Mouse (Mus musculus) G1E (cell line): ENCODE data around the gene Coch. TPM values are rescaled to one million over a fixed set of nuclear protein-coding genes. Genes with fewer than 3 reads are reported as not detected.
"Not testable (repeated sequence)": the region's sequence is repeated elsewhere in the genome, so short reads cannot be mapped to it uniquely, and the experiment has no call there.

Experiments
- ATAC-seq: 2 replicates; pipeline ENCODE4 v1.8.0; 2016; ENCODE audit warnings: mild to moderate bottlenecking; ENCODE audit not compliant: insufficient number of reproducible peaks, poor library complexity, low FRiP score, severe bottlenecking; ENCODE audit errors: extremely low read depth
- DNase-seq: peaks from one replicate; pipeline ENCODE4 v3.0.0; 2012; ENCODE audit warnings: low spot score
- H3K27me3 ChIP-seq: 2 replicates; pipeline ENCODE4 v1.6.1; 2012; ENCODE audit warnings: mild to moderate bottlenecking, low read length, inconsistent platforms; ENCODE audit not compliant: insufficient read depth
- H3K36me3 ChIP-seq: replicated peaks from 2 replicates; pipeline ENCODE3; 2012; ENCODE audit warnings: mild to moderate bottlenecking, inconsistent platforms
- H3K4me1 ChIP-seq: 2 replicates; pipeline ENCODE4 v1.6.1; 2012; ENCODE audit warnings: low read depth, low read length, inconsistent platforms, mixed read lengths; ENCODE audit not compliant: insufficient read depth
- H3K4me3 ChIP-seq: 2 replicates; pipeline ENCODE4 v1.5.1; 2012; ENCODE audit warnings: low read depth, mild to moderate bottlenecking, inconsistent platforms, low read length, moderate library complexity, mixed read lengths
- H3K9me3 ChIP-seq: replicated peaks from 2 replicates; pipeline ENCODE4 v1.6.1; 2012; ENCODE audit warnings: inconsistent platforms
- CTCF ChIP-seq: IDR thresholded peaks from 2 replicates; pipeline ENCODE4 v1.5.1; 2012; ENCODE audit warnings: low read depth, low read length, inconsistent platforms, mixed read lengths
- GATA1 ChIP-seq: IDR thresholded peaks from 2 replicates; pipeline ENCODE4 v1.6.1; 2012; ENCODE audit warnings: borderline replicate concordance, low read length, inconsistent platforms, mixed read lengths
- GATA2 ChIP-seq: IDR thresholded peaks from 2 replicates; pipeline ENCODE4 v1.6.1; 2012; ENCODE audit warnings: low read depth, low read length, inconsistent platforms, borderline replicate concordance
- POLR2AphosphoS5 ChIP-seq: IDR thresholded peaks from 2 replicates; pipeline ENCODE4 v1.6.1; 2012; ENCODE audit warnings: low read depth, low read length, inconsistent platforms; ENCODE audit not compliant: insufficient replicate concordance
- TAL1 ChIP-seq: conservative IDR thresholded peaks from 2 replicates; pipeline ENCODE4 v1.6.1; 2012; ENCODE audit warnings: low read depth, low read length, inconsistent platforms, mixed read lengths
- polyA plus RNA-seq: library from polyadenylated mRNA; stranded (reverse); fragments of >175 nt; gene quantifications from 2 replicates; pipeline ENCODE4 v1.2.3, GENCODE M21; 2012
- total RNA-seq, 2 experiments: library from RNA; stranded (forward) in 1 of 2; stranded (reverse) in 1 of 2; fragments of 200-1000 nt in 1 of 2; fragments of >200 nt in 1 of 2; fragmentation: Nextera tagmentation in 1 of 2; gene quantifications; 2 replicates each; pipeline ENCODE4 v1.2.3; 2014 to 2017

Coch gene
- total and polyA plus RNA-seq, 3 experiments, result not detected

- peaks cover 3% of the 10 kb centered on the region for H3K9me3 ChIP-seq
- H3K36me3 ChIP-seq, result no peaks in the 10 kb centered on the region
- DNase-seq (peak; percentile 20), ATAC-seq (no peak)
- peak overlapping the region; percentile 31; the same call in 1 of the 2 replicates for H3K4me3 ChIP-seq
- peaks cover 65% of the 10 kb centered on the region for H3K4me1 ChIP-seq
- TF ChIP-seq CTCF, result peak; percentile 73
- no peak for TF ChIP-seq POLR2AphosphoS5
- no peaks in the 10 kb centered on the region for H3K27me3 ChIP-seq
Observed at GRCm38 (mm10) chr12:51569944-51570343, 23.2 kb upstream of the Coch start.

DNA sequence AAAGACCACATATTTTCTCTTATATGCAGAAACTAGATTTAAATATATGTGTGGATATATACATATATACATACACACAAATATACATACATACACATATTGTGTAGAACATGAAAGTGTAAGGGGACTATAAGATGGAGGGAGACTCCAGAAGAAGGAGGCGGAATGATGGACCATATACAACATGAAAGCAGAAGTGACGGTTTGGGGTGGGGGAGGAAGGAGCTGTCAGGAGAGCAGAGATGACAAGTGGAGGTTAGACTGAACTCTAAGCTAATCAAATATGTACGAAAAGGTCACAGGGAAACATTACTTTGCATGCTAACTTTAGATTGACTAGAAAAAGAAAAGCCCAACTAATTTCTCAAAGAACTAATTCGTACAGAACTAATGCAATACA is 20.5 kb upstream of the Coch start:
- TF ChIP-seq POLR2AphosphoS5 (no peak), CTCF (no peak), TAL1 (no peak), GATA2 (no peak), GATA1 (no peak)
- Histone ChIP-seq H3K4me1 (peaks cover 49% of the 10 kb centered on the region), H3K4me3 (no peak overlapping the region), H3K9me3 (no peaks in the 10 kb centered on the region), H3K27me3 (no peaks in the 10 kb centered on the region), H3K36me3 (no peaks in the 10 kb centered on the region)
- ATAC-seq (no peak), DNase-seq (no peak)

DNA sequence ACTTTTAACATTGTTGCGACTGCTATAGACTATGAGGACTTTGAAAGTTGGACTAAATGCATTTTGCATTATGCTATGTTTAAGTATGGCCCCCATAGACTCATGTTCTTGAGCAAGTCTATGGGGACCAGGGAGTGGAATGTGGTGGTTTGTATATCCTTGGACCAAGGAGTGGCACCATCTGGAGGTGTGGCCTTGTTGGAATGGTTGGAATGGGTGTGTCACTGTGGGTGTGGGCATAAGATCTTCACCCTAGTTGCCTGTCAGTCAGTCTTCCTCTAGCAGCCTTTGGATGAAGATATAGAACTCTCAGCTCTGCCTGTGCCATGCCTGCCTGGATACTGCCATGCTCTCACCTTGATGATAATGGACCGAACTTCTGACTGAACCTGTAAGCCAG is 15.3 kb upstream of the Coch start:
- DNase-seq, H3K4me3 ChIP-seq, H3K9me3 ChIP-seq, H3K36me3 ChIP-seq, ATAC-seq, H3K27me3 ChIP-seq: not testable (repeated sequence)
- H3K4me1 ChIP-seq, result peaks cover 10% of the 10 kb centered on the region

- H3K4me1 ChIP-seq, result peaks cover 16% of the 10 kb centered on the region
- ATAC-seq (no peak), DNase-seq (no peak)
- peaks cover 13% of the 10 kb centered on the region for H3K9me3 ChIP-seq
- H3K36me3 ChIP-seq, result no peaks in the 10 kb centered on the region
- peaks cover 22% of the 10 kb centered on the region for H3K27me3 ChIP-seq
- no peak overlapping the region for H3K4me3 ChIP-seq
- TF ChIP-seq GATA2 (no peak), POLR2AphosphoS5 (no peak), GATA1 (no peak)
Observed at GRCm38 (mm10) chr12:51589263-51589662, 3.9 kb upstream of the Coch start.

GRCm38 (mm10) chr12:51591921-51592320 is 1.2 kb upstream of the Coch start:
- ATAC-seq (no peak), DNase-seq (no peak)
- H3K4me1 ChIP-seq, result peaks cover 19% of the 10 kb centered on the region
- H3K27me3 ChIP-seq, result peaks cover 37% of the 10 kb centered on the region
- H3K9me3 ChIP-seq, result peaks cover 13% of the 10 kb centered on the region
- no peak overlapping the region for H3K4me3 ChIP-seq
- H3K36me3 ChIP-seq, result no peaks in the 10 kb centered on the region
- TF ChIP-seq GATA2 (no peak), CTCF (no peak), POLR2AphosphoS5 (no peak), TAL1 (no peak), GATA1 (no peak)

- ATAC-seq, result no peak
- no peak overlapping the region for H3K4me3 ChIP-seq
- no peak for DNase-seq
- peaks cover 19% of the 10 kb centered on the region for H3K4me1 ChIP-seq
- H3K27me3 ChIP-seq, result peaks cover 37% of the 10 kb centered on the region
- no peaks in the 10 kb centered on the region for H3K36me3 ChIP-seq
- H3K9me3 ChIP-seq, result peaks cover 13% of the 10 kb centered on the region
- TF ChIP-seq CTCF, result no peak
- no peak for TF ChIP-seq GATA1
- no peak for TF ChIP-seq POLR2AphosphoS5
- TF ChIP-seq TAL1, result no peak
Observed at GRCm38 (mm10) chr12:51592888-51593228, 283 bp upstream of the Coch start.

GRCm38 (mm10) chr12:51594030-51594470 is 909 bp downstream of the Coch start:
- no peak for ATAC-seq
- DNase-seq, result no peak
- peaks cover 37% of the 10 kb centered on the region for H3K27me3 ChIP-seq

More at GRCm38 (mm10) chr12:51594030-51594470, 909 bp downstream of the Coch start:
- Histone ChIP-seq H3K36me3 (no peaks in the 10 kb centered on the region), H3K4me3 (peak overlapping the region; percentile 39; the same call in 1 of the 2 replicates), H3K9me3 (peaks cover 13% of the 10 kb centered on the region), H3K4me1 (peaks cover 16% of the 10 kb centered on the region)
- TF ChIP-seq GATA2 (no peak), POLR2AphosphoS5 (no peak)
